Mouse (Mus musculus): ENCODE measurements around the gene Zfp207. TPM values are rescaled to one million over a fixed set of nuclear protein-coding genes. Genes with fewer than 3 reads are reported as not detected.
"Not testable (repeated sequence)": the region's sequence is repeated elsewhere in the genome, so short reads cannot be mapped to it uniquely, and the experiment has no call there.

Gene Zfp207
- polyA plus RNA-seq, 1 experiment from 2014 or later: 274 TPM

DNA sequence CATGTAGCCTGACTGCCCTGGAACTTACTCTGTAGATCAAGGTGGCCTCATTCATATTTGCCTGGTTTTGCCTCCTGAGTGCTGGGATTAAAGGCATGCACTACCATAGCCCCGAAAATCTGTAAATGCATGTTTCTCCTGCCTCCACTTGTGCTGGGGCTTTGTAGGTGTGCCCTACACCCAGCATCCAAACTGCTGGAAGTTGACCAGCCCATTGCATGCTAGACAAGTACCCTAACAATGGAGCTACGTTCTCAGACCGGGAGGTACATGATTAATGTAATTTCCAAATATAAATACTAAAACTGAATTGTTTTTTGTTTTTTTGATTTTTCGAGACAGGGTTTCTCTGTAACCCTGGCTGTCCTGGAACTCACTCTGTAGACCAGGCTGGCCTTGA is 2.0 kb downstream of the Zfp207 start:
- Histone ChIP-seq H3K4me3 (ENCODE audit: low read depth, low read length) (peak overlapping the region; percentile 95), H3K4me1 (ENCODE audit: insufficient read depth) (peaks cover 11% of the 10 kb centered on the region; the same call in 1 of the 2 replicates), H3K27ac (ENCODE audit: low read depth) (no peak overlapping the region), H3K27me3 (ENCODE audit: insufficient read depth, low read length) (no peaks in the 10 kb centered on the region), H3K4me2 (peak overlapping the region; percentile 94), H3K9ac (peak overlapping the region; percentile 100), H3K9me3 (ENCODE audit: low read depth, low read length) (no peaks in the 10 kb centered on the region), H3K36me3 (ENCODE audit: insufficient read depth) (peaks cover 51% of the 10 kb centered on the region)
- no peak for ATAC-seq (ENCODE audit: insufficient read depth)
- no peak for DNase-seq
- no peak for TF ChIP-seq CTCF (IDR thresholded peaks at IDR 0.05; ENCODE audit: low read depth)
- WGBS: 27% methylated on average over 4 of the region's 4 CpGs

DNA sequence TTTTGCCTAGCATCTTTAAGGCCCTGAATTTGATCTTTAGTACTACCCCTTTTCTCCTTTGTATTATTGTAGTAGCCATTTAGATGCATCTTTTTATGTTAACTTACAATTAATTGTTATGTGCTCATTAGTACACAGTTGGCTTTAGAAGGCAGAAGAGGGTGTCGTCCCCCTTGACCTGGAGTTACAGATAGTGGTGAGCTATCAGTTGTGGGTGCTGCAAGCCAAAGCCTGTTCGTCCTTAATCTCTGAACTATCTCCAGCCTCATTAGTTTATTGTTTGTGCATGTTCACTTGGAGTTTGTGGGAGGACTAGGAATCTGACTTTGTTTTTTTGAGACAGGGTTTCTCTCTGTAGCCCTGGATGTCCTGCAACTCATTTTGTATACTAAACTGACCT is 3.7 kb downstream of the Zfp207 start:
- H3K27me3 ChIP-seq (ENCODE audit: insufficient read depth, low read length): no peaks in the 10 kb centered on the region
- H3K4me3 ChIP-seq (ENCODE audit: low read depth, low read length): peak overlapping the region; percentile 95; the same call in 1 of the 2 replicates
- H3K9ac ChIP-seq: no peak overlapping the region
- no peak overlapping the region for H3K27ac ChIP-seq (ENCODE audit: low read depth)
- no peak for TF ChIP-seq CTCF (IDR thresholded peaks at IDR 0.05; ENCODE audit: low read depth)
- H3K4me2 ChIP-seq: peak overlapping the region; percentile 39
- H3K4me1 ChIP-seq (ENCODE audit: insufficient read depth): peaks cover 11% of the 10 kb centered on the region; the same call in 1 of the 2 replicates
- no peaks in the 10 kb centered on the region for H3K9me3 ChIP-seq (ENCODE audit: low read depth, low read length)
- DNase-seq (no peak), ATAC-seq (ENCODE audit: insufficient read depth) (no peak)
- H3K36me3 ChIP-seq (ENCODE audit: insufficient read depth): peaks cover 66% of the 10 kb centered on the region
- WGBS: 74% methylated on average over 2 of the region's 2 CpGs

DNA sequence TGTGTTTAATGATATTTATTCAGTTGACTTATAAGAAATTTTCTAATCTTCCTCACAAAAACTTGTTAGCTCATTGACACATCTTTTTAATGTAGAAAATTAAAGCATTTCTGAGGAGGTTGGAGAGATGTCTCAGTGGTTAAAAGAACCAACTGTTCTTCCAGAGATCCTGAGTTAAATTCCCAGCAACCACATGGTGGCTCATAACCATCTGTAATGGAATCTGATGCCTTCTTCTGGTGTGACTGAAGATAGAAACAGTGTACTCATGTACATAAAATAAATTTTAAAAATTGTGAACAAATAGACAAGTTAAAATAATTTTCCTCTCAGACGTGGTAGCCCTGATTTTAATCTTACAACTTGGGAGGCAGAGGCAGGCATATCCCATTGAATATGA is 6.8 kb downstream of the Zfp207 start:
- H3K27me3 ChIP-seq (ENCODE audit: insufficient read depth, low read length): no peaks in the 10 kb centered on the region
- no peak for TF ChIP-seq CTCF (IDR thresholded peaks at IDR 0.05; ENCODE audit: low read depth)
- peaks cover 11% of the 10 kb centered on the region; the same call in 1 of the 2 replicates for H3K4me1 ChIP-seq (ENCODE audit: insufficient read depth)
- no peak overlapping the region for H3K4me2 ChIP-seq
- no peak overlapping the region for H3K4me3 ChIP-seq (ENCODE audit: low read depth, low read length)
- no peak overlapping the region for H3K9ac ChIP-seq
- DNase-seq (no peak), ATAC-seq (ENCODE audit: insufficient read depth) (no peak)
- 75% methylated on average over 1 of the region's 1 CpGs for WGBS
- no peaks in the 10 kb centered on the region for H3K9me3 ChIP-seq (ENCODE audit: low read depth, low read length)
- no peak overlapping the region for H3K27ac ChIP-seq (ENCODE audit: low read depth)
- peaks cover 86% of the 10 kb centered on the region for H3K36me3 ChIP-seq (ENCODE audit: insufficient read depth)

DNA sequence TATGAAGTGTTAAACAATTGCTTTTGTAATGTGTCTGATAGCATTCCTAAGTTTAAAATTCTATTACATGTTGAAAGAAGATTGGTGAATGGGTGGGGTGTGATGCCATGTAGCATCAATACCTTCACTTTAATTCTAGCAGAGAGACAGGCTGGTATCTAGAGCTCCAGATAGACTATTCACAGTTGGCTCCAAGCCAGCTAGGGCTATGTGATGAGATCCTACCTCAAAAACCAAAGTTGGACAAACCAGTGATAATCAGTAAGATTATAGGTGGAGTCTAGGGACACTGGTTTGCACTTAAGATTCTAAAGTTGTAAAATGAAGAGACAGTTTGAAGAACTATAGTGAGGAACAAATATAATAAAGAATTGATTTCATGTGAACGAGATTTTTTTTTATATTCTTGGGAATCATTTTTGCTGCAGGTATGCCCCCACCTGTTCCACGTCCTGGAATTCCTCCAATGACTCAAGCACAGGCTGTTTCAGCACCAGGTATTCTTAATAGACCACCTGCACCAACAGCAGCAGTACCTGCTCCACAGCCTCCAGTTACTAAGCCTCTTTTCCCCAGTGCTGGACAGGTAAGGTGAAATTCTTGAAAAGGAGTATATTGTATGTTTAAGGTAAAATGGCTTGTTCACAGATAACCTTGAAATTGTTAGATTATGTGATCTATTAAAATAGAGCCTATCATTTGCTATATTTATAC is 8.5 kb downstream of the Zfp207 start:
- Histone ChIP-seq H3K27me3 (ENCODE audit: insufficient read depth, low read length) (no peaks in the 10 kb centered on the region), H3K36me3 (ENCODE audit: insufficient read depth) (peaks cover 86% of the 10 kb centered on the region), H3K4me3 (ENCODE audit: low read depth, low read length) (no peak overlapping the region), H3K9ac (no peak overlapping the region), H3K4me2 (no peak overlapping the region), H3K9me3 (ENCODE audit: low read depth, low read length) (no peaks in the 10 kb centered on the region), H3K4me1 (ENCODE audit: insufficient read depth) (no peaks in the 10 kb centered on the region), H3K27ac (ENCODE audit: low read depth) (no peak overlapping the region)
- DNase-seq: no peak
- ATAC-seq (ENCODE audit: insufficient read depth): no peak
- 89% methylated on average over 2 of the region's 2 CpGs for WGBS
- no peak for TF ChIP-seq CTCF (IDR thresholded peaks at IDR 0.05; ENCODE audit: low read depth)

DNA sequence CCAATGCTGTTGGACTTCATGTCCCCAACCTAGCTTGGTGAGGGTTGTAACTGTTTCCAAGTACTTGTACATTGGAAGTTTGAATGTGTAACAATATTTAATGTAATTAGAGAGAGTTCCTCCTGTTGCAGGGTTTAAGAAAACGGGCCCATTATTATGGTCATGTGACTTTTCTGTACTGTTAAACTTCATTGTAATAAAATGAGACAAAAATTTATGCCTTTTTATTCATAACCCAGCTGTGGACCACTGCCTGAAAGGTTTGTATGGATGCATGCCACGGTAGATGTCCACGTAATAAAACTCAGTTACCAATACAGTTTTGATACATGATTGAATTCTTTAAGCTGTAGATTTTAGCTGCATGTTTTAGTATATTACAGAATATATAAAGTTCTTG is 12.9 kb downstream of the Zfp207 start:
- H3K4me3 ChIP-seq (ENCODE audit: low read depth, low read length): no peak overlapping the region
- no peak overlapping the region for H3K27ac ChIP-seq (ENCODE audit: low read depth)
- H3K9me3 ChIP-seq (ENCODE audit: low read depth, low read length): no peaks in the 10 kb centered on the region
- H3K36me3 ChIP-seq (ENCODE audit: insufficient read depth): peaks cover 83% of the 10 kb centered on the region
- H3K9ac ChIP-seq: no peak overlapping the region
- 94% methylated on average over 3 of the region's 3 CpGs for WGBS
- TF ChIP-seq CTCF (IDR thresholded peaks at IDR 0.05; ENCODE audit: low read depth): no peak
- no peaks in the 10 kb centered on the region for H3K4me1 ChIP-seq (ENCODE audit: insufficient read depth)
- no peaks in the 10 kb centered on the region for H3K27me3 ChIP-seq (ENCODE audit: insufficient read depth, low read length)
- no peak for DNase-seq
- ATAC-seq (ENCODE audit: insufficient read depth): no peak
- H3K4me2 ChIP-seq: no peak overlapping the region

DNA sequence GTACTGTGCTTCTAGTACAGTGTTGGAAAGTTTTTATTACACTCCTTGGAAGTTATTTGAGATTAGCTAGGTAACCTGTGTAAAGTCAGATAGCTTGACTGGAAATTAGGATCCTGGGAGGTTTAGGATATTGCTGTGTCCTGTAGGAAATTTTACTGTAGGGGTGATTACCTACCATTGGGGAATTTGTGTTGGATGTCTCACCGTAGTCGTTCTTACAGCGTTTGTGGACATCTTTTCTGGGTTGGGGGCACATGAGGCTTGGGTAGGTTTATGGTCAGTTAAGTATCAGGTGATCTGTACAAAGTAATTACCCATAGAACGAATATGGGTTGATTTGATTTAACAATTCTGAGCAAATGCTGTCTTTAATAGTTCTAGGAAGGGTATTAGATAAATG is 13.5 kb downstream of the Zfp207 start:
- no peak overlapping the region for H3K27ac ChIP-seq (ENCODE audit: low read depth)
- no peak overlapping the region for H3K9ac ChIP-seq
- H3K27me3 ChIP-seq (ENCODE audit: insufficient read depth, low read length): no peaks in the 10 kb centered on the region
- ATAC-seq (ENCODE audit: insufficient read depth) (no peak), DNase-seq (no peak)
- H3K4me1 ChIP-seq (ENCODE audit: insufficient read depth): no peaks in the 10 kb centered on the region
- no peaks in the 10 kb centered on the region for H3K9me3 ChIP-seq (ENCODE audit: low read depth, low read length)
- TF ChIP-seq CTCF (IDR thresholded peaks at IDR 0.05; ENCODE audit: low read depth): no peak
- peaks cover 81% of the 10 kb centered on the region for H3K36me3 ChIP-seq (ENCODE audit: insufficient read depth)
- H3K4me3 ChIP-seq (ENCODE audit: low read depth, low read length): no peak overlapping the region
- WGBS: 85% methylated on average over 4 of the region's 4 CpGs
- no peak overlapping the region for H3K4me2 ChIP-seq

DNA sequence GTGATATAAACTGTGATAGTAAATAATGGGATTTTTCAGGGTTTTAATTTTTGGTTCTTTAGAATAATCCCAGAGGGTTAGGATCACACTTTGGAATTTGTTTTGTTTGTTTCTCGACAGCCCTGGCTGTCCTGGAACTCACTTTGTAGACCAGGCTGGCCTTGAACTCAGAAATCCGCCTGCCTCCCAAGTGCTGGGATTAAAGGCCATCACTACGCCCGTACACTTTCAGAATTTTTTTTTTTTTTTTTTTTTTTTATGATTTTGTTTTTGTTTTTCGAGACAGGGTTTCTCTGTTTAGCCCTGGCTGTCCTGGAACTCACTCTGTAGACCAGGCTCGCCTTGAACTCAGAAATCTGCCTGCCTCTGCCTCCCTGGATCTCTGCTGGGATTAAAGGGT is 24.8 kb downstream of the Zfp207 start:
- H3K4me1 ChIP-seq (ENCODE audit: insufficient read depth); H3K4me2 ChIP-seq; H3K27me3 ChIP-seq (ENCODE audit: insufficient read depth, low read length); H3K9ac ChIP-seq; H3K4me3 ChIP-seq (ENCODE audit: low read depth, low read length); H3K9me3 ChIP-seq (ENCODE audit: low read depth, low read length); H3K27ac ChIP-seq (ENCODE audit: low read depth); DNase-seq; ATAC-seq (ENCODE audit: insufficient read depth): not testable (repeated sequence)
- WGBS: 98% methylated on average over 6 of the region's 6 CpGs
- H3K36me3 ChIP-seq (ENCODE audit: insufficient read depth): peaks cover 64% of the 10 kb centered on the region
